Mouse (Mus musculus) liver, embryonic 16.5 days (tissue): ENCODE results near the gene Cbwd1. TPM values are rescaled to one million over a fixed set of nuclear protein-coding genes. Genes with fewer than 3 reads are reported as not detected.

Source experiments
- ATAC-seq: fragments of 200-750 bp; cut with Nextera tagmentation; 2 replicates; pipeline ENCODE4 v1.8.0; 2017; ENCODE audit warnings: low read depth, mild to moderate bottlenecking, moderate number of reproducible peaks, moderate library complexity
- H3K27ac ChIP-seq: fragments of 300-500 bp; sonication (generic); 2 replicates; pipeline ENCODE4 v1.5.1; 2014; ENCODE audit warnings: mild to moderate bottlenecking, low read length
- H3K27me3 ChIP-seq: fragments of 300-500 bp; sonication (generic); 2 replicates; pipeline ENCODE4 v1.6.1; 2014; ENCODE audit warnings: low read depth, low read length, mixed read lengths; ENCODE audit not compliant: control insufficient read depth, insufficient read depth
- H3K36me3 ChIP-seq: fragments of 300-500 bp; sonication (generic); 2 replicates; pipeline ENCODE4 v1.6.1; 2014; ENCODE audit warnings: mild to moderate bottlenecking; ENCODE audit not compliant: control insufficient read depth, insufficient read depth
- H3K4me1 ChIP-seq: fragments of 300-500 bp; sonication (generic); 2 replicates; pipeline ENCODE4 v1.6.1; 2014; ENCODE audit warnings: low read depth, low read length, mixed read lengths; ENCODE audit not compliant: control insufficient read depth
- H3K4me2 ChIP-seq: fragments of 300-500 bp; sonication (generic); 2 replicates; pipeline ENCODE4 v1.6.1; 2014; ENCODE audit warnings: low read depth, low read length, mixed read lengths
- H3K4me3 ChIP-seq: fragments of 300-500 bp; sonication (generic); 2 replicates; pipeline ENCODE4 v1.5.1; 2014; ENCODE audit warnings: low read depth, mild to moderate bottlenecking, low read length
- H3K9ac ChIP-seq: fragments of 300-500 bp; sonication (generic); 2 replicates; pipeline ENCODE4 v1.6.1; 2014; ENCODE audit warnings: low read depth, low read length
- H3K9me3 ChIP-seq: fragments of 300-500 bp; sonication (generic); replicated peaks from 2 replicates; pipeline ENCODE4 v1.6.1; 2016; ENCODE audit warnings: low read length; ENCODE audit not compliant: control insufficient read depth
- WGBS: fragments of 180-500 bp; shearing (Covaris S2); extraction: QIAGEN DNeasy Blood & Tissue Kit; methylation state at CpG from one replicate; pipeline ENCODE4 v1.1.7; 2014; ENCODE audit not compliant: insufficient replicate concordance; 5-methylcytosine and 5-hydroxymethylcytosine counted together
- polyA plus RNA-seq: library from polyadenylated mRNA; unstranded; fragments of >200 nt; fragmentation: Nextera tagmentation; extraction: Ambion mirVana; gene quantifications from 2 replicates; pipeline ENCODE4 v1.2.1, GENCODE M21; 2015

Gene Cbwd1
- polyA plus RNA-seq, 1 experiment from 2014 or later = 6.8 TPM

GRCm38 (mm10) chr19:24998561-24998960, 37.2 kb upstream of the Cbwd1 start:
- Histone ChIP-seq H3K9ac (no peak overlapping the region; the same call in 1 of the 2 replicates), H3K4me3 (peak overlapping the region; percentile 73), H3K27ac (peak overlapping the region; percentile 6; the same call in 1 of the 2 replicates), H3K4me2 (peak overlapping the region; percentile 93), H3K4me1 (peaks cover 13% of the 10 kb centered on the region), H3K36me3 (no peaks in the 10 kb centered on the region), H3K27me3 (peaks cover 2% of the 10 kb centered on the region), H3K9me3 (no peaks in the 10 kb centered on the region)
- WGBS = 14% methylated on average over 5 of the region's 5 CpGs
- ATAC-seq = no peak

DNA sequence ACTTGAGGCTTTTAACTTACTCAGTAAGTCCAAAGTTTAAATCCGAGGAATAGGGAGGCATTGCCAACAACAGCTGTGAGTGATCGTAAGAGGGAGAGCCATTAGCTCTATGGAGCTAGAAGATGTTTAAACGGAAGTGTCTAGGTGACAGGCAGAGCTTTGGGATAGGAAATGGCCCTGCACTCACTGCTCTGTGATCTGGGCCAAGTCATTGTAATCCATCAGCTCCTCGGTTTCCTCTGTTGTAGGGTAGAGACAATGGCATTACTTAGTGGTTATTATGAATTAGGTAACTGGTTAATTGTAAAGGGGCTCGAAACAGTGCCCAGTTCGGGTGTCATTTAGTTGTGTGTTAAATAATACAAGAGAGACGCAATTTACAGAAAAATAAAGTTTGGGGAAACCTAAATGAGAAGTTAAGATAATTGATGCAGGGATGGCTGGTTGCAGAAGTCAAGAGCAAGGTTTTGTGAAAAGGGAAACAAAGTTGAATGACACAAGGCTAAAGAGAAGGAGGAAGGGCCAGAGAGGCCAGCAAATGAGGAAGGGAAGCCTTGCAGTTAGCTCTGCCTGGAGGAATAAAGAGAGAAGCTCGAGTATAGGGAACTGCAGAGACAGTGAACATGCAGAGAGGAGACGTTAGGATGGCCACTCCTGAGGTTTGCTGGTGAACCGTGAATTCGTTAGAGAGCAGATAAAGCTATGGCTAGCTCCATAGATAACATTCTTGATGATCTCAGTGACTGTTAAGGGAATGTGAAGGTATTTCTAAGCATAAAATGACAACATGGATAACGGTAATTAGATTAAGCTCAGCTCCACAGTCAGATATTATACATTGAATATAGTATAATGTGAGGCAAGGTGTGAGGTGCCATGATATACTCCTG, 35.6 kb upstream of the Cbwd1 start:
- Histone ChIP-seq H3K27me3 (peaks cover 2% of the 10 kb centered on the region), H3K9me3 (no peaks in the 10 kb centered on the region), H3K4me3 (no peak overlapping the region), H3K27ac (peak overlapping the region; percentile 59), H3K36me3 (no peaks in the 10 kb centered on the region), H3K9ac (no peak overlapping the region), H3K4me2 (no peak overlapping the region), H3K4me1 (peaks cover 9% of the 10 kb centered on the region)
- ATAC-seq = no peak
- WGBS = 31% methylated on average over 12 of the region's 12 CpGs

GRCm38 (mm10) chr19:24994900-24995299, 33.5 kb upstream of the Cbwd1 start:
- Histone ChIP-seq H3K36me3 (no peaks in the 10 kb centered on the region), H3K9me3 (no peaks in the 10 kb centered on the region), H3K9ac (no peak overlapping the region), H3K4me3 (no peak overlapping the region), H3K4me1 (peaks cover 16% of the 10 kb centered on the region), H3K4me2 (no peak overlapping the region), H3K27ac (0 out of 2 replicates have a peak overlapping the region, but pooled peaks have one; percentile 12), H3K27me3 (no peaks in the 10 kb centered on the region; the same call in 1 of the 2 replicates)
- ATAC-seq = no peak
- WGBS = 16% methylated on average over 8 of the region's 8 CpGs

DNA sequence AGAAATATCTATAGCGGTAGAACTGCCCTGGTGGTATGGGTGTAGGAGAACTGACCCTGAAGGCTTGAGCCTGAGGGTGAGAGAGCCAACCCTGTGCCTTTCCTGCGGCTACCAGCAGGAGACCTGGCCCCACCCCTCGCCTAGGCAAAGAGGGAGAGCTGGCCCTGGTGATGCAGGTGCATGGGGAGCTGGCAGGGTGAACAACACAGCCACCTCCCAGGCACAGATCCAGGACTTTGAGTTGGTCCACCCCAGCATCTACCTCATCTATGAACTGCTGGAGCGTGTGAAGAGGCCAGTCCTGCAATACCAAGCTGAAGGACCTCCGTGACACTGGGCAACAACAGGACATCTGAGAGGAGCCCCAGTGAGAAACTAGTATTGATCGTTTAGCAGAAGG, 32.1 kb upstream of the Cbwd1 start:
- 55% methylated on average over 6 of the region's 6 CpGs for WGBS
- H3K36me3 ChIP-seq = no peaks in the 10 kb centered on the region
- no peak for ATAC-seq
- H3K27me3 ChIP-seq = no peaks in the 10 kb centered on the region
- H3K4me1 ChIP-seq = peaks cover 16% of the 10 kb centered on the region
- H3K4me3 ChIP-seq = no peak overlapping the region
- no peak overlapping the region for H3K4me2 ChIP-seq
- H3K27ac ChIP-seq = no peak overlapping the region
- no peak overlapping the region for H3K9ac ChIP-seq
- no peaks in the 10 kb centered on the region for H3K9me3 ChIP-seq

GRCm38 (mm10) chr19:24990138-24990822, 28.9 kb upstream of the Cbwd1 start:
- 17% methylated on average over 7 of the region's 7 CpGs for WGBS
- Histone ChIP-seq H3K9me3 (no peaks in the 10 kb centered on the region), H3K9ac (no peak overlapping the region; the same call in 1 of the 2 replicates), H3K27me3 (no peaks in the 10 kb centered on the region), H3K4me2 (peak overlapping the region; percentile 15; the same call in 1 of the 2 replicates), H3K27ac (peak overlapping the region; percentile 49), H3K4me1 (peaks cover 9% of the 10 kb centered on the region), H3K36me3 (no peaks in the 10 kb centered on the region), H3K4me3 (no peak overlapping the region)
- peak; percentile 66 for ATAC-seq

DNA sequence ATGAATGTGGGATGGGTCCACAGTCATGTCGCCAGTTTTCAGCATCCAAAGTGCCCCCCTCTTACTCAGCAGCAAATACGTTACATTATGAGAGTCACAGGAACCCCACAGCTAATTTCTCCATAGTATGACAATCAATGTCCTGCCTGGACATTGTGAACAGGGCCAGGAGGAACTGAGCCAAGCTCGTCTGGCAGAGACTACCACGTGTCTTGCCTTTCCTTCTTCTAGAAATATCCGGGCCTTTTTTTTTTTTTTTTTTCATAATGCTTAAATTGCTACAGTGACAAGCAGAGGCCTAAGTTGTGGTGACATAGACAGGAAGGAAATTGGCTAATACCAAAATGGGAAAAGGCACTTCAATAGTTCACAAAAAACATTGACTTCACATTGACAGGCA, 27.4 kb upstream of the Cbwd1 start:
- no peak for ATAC-seq
- Histone ChIP-seq H3K4me1 (peaks cover 9% of the 10 kb centered on the region), H3K27ac (peak overlapping the region; percentile 52), H3K9me3 (no peaks in the 10 kb centered on the region), H3K36me3 (no peaks in the 10 kb centered on the region), H3K27me3 (no peaks in the 10 kb centered on the region), H3K4me2 (no peak overlapping the region), H3K4me3 (no peak overlapping the region), H3K9ac (no peak overlapping the region)
- WGBS = 35% methylated on average over 5 of the region's 5 CpGs

DNA sequence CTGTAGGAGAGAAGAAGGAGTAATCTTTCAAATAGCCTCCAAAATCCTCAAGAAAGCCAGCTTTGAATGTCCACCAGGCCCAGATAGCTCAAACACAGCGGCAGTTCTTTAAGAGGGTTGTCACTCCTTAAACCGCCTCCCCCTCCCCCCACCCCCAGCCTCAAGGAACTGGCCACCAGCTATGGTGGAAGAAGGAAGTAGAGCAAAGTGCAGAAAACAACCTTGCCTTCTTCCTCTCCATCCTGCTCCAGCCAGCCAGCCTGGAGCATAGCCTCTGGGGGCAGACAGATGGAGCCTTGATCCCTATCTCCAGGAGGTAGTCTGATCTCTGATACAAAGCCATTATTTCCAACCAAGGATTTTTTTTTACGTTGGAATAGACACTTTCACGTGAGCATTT, 25.9 kb upstream of the Cbwd1 start:
- Histone ChIP-seq H3K4me2 (no peak overlapping the region), H3K27me3 (no peaks in the 10 kb centered on the region), H3K9ac (no peak overlapping the region), H3K27ac (0 out of 2 replicates have a peak overlapping the region, but pooled peaks have one; percentile 11), H3K4me1 (peaks cover 9% of the 10 kb centered on the region), H3K9me3 (no peaks in the 10 kb centered on the region), H3K4me3 (no peak overlapping the region), H3K36me3 (no peaks in the 10 kb centered on the region)
- ATAC-seq = no peak
- 22% methylated on average over 4 of the region's 4 CpGs for WGBS

DNA sequence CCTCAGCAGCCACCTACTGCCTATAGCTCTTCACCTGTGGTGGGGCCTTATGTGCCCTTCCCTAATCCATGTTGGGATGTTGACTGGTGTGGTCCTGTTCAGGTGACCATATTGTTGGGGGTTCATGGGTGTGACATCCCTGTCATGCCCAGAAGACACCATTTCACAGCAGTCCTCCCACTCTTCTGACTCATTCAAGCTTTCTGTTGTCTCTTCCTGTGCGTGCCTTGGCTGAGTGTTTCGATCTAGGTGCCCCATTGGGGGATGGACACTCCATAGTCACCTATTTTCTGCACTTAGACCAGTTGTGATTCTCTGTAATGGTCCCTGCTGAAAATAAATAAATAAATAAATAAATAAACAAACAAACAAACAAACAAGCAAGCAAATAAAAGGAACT, 23.6 kb upstream of the Cbwd1 start:
- no peaks in the 10 kb centered on the region for H3K36me3 ChIP-seq
- 80% methylated on average over 2 of the region's 2 CpGs for WGBS
- no peak overlapping the region for H3K27ac ChIP-seq
- H3K9ac ChIP-seq = no peak overlapping the region
- H3K27me3 ChIP-seq = no peaks in the 10 kb centered on the region
- no peak overlapping the region for H3K4me3 ChIP-seq
- no peak overlapping the region for H3K4me2 ChIP-seq
- ATAC-seq = no peak
- peaks cover 5% of the 10 kb centered on the region for H3K4me1 ChIP-seq
- H3K9me3 ChIP-seq = no peaks in the 10 kb centered on the region
